Mouse (Mus musculus): ENCODE results near the gene Tmem97.
A peak's percentile ranks its signal among the peaks of the same experiment; 100 is the strongest.

Gene Tmem97

GRCm38 (mm10) chr11:78512025-78512957, 38.3 kb downstream of the Tmem97 start, which contains the start of the genes Tmem199 and Poldip2:
Gene Tmem199 (minus strand): TSS chr11:78512172.
Gene Poldip2 (plus strand): TSS chr11:78512193.
- peak; percentile 94 for DNase-seq

- DNase-seq = peak; percentile 47
Observed at GRCm38 (mm10) chr11:78509148-78509547, 41.4 kb downstream of the Tmem97 start.

GRCm38 (mm10) chr11:78505430-78505829, 45.1 kb downstream of the Tmem97 start:
- DNase-seq = no peak

GRCm38 (mm10) chr11:78502909-78503650, 47.5 kb downstream of the Tmem97 start, which contains the start of gene Sebox:
Gene Sebox (plus strand): TSS chr11:78503447.
- no peak for DNase-seq

GRCm38 (mm10) chr11:78501529-78501928, 49.0 kb downstream of the Tmem97 start:
- DNase-seq = no peak

GRCm38 (mm10) chr11:78500623-78501202, 49.9 kb downstream of the Tmem97 start:
- no peak for DNase-seq

GRCm38 (mm10) chr11:78499543-78499942, 51.0 kb downstream of the Tmem97 start:
- no peak for DNase-seq

GRCm38 (mm10) chr11:78499004-78499403, 51.6 kb downstream of the Tmem97 start, which contains the start of gene Vtn:
Gene Vtn (plus strand): TSS chr11:78499091.
- DNase-seq = no peak

GRCm38 (mm10) chr11:78497544-78498522, 52.7 kb downstream of the Tmem97 start, which contains the start of gene Sarm1:
Gene Sarm1 (minus strand): TSS chr11:78497754.
- DNase-seq = peak; percentile 95

GRCm38 (mm10) chr11:78497071-78497541, 53.5 kb downstream of the Tmem97 start:
- peak; percentile 33 for DNase-seq

- peak; percentile 65 for DNase-seq
Observed at GRCm38 (mm10) chr11:78495904-78496303, 54.7 kb downstream of the Tmem97 start.
